8 mouse cellular contexts compared by ENCODE assay signal in genomic region chr11:35893018-35893421, GRCm38 (mm10). TPM values are rescaled to one million over a fixed set of nuclear protein-coding genes. Genes with fewer than 3 reads are reported as not detected.
DNase-seq lines count a peak whose midpoint lies in the region; ATAC-seq and TF ChIP-seq lines count a peak whose summit lies in the region.

No protein-coding gene starts in this region.

- no peaks in the 10 kb centered on the region for H3K27me3 ChIP-seq in heart, embryonic 12.5 days (replicated peaks)
- no peaks in the 10 kb centered on the region for H3K27me3 ChIP-seq in lung, embryonic 14.5 days (ENCODE audit: insufficient read depth, low read length)
- no peaks in the 10 kb centered on the region for H3K27me3 ChIP-seq in stomach, embryonic 15.5 days (replicated peaks)

- H3K4me2 ChIP-seq in heart, embryonic 12.5 days = peak overlapping the region; percentile 38
- peak overlapping the region; percentile 20; the same call in 1 of the 2 replicates for H3K4me2 ChIP-seq in lung, embryonic 14.5 days
- no peak overlapping the region for H3K4me2 ChIP-seq in stomach, embryonic 15.5 days

- TF ChIP-seq CTCF in lung, embryonic 14.5 days (IDR thresholded peaks at IDR 0.05; ENCODE audit: low read depth) = no peak

- H3K36me3 ChIP-seq in heart, embryonic 12.5 days = no peaks in the 10 kb centered on the region
- 0 out of 2 replicates have a peak, but pooled peaks cover 4% of the 10 kb centered on the region for H3K36me3 ChIP-seq in lung, embryonic 14.5 days (ENCODE audit: insufficient read depth)
- H3K36me3 ChIP-seq in stomach, embryonic 15.5 days = no peaks in the 10 kb centered on the region

- no peaks in the 10 kb centered on the region for H3K9me3 ChIP-seq in heart, embryonic 12.5 days (replicated peaks)
- no peaks in the 10 kb centered on the region for H3K9me3 ChIP-seq in lung, embryonic 14.5 days (ENCODE audit: low read depth, low read length)
- no peaks in the 10 kb centered on the region for H3K9me3 ChIP-seq in stomach, embryonic 15.5 days

- H3K9ac ChIP-seq in heart, embryonic 12.5 days = peak overlapping the region; percentile 40; the same call in 1 of the 2 replicates
- peak overlapping the region; percentile 31 for H3K9ac ChIP-seq in lung, embryonic 14.5 days
- no peak overlapping the region for H3K9ac ChIP-seq in stomach, embryonic 15.5 days

- H3K27ac ChIP-seq in heart, embryonic 12.5 days (ENCODE audit: poor library complexity, severe bottlenecking) = peak overlapping the region; percentile 50
- H3K27ac ChIP-seq in lung, embryonic 14.5 days (ENCODE audit: low read depth) = peak overlapping the region; percentile 91
- 0 out of 2 replicates have a peak overlapping the region, but pooled peaks have one; percentile 26 for H3K27ac ChIP-seq in stomach, embryonic 15.5 days

- peaks cover 26% of the 10 kb centered on the region for H3K4me1 ChIP-seq in heart, embryonic 12.5 days (replicated peaks)
- H3K4me1 ChIP-seq in lung, embryonic 14.5 days (ENCODE audit: insufficient read depth) = no peaks in the 10 kb centered on the region; the same call in 1 of the 2 replicates
- H3K4me1 ChIP-seq in stomach, embryonic 15.5 days = 0 out of 2 replicates have a peak, but pooled peaks cover 3% of the 10 kb centered on the region

- WGBS in heart, embryonic 12.5 days = 15% methylated on average over 10 of the region's 10 CpGs
- 30% methylated on average over 10 of the region's 10 CpGs for WGBS in lung, embryonic 14.5 days
- WGBS in stomach, embryonic 15.5 days = 43% methylated on average over 10 of the region's 10 CpGs

- ATAC-seq in heart, embryonic 12.5 days (ENCODE audit: insufficient number of reproducible peaks, low FRiP score) = no peak
- ATAC-seq in lung, embryonic 14.5 days (ENCODE audit: insufficient read depth) = peak; percentile 59; the same call in 1 of the 2 replicates
- no peak for ATAC-seq in stomach, embryonic 15.5 days (ENCODE audit: insufficient read depth, low FRiP score, low read depth)

- DNase-seq in cerebellum, adult 9-11 months = peak; percentile 12
- no peak for DNase-seq in cerebellum, postnatal 4 days (ENCODE audit: low spot score in 2 of 2)
- peak; percentile 36 for DNase-seq in R1 (ENCODE audit: low read depth, low spot score)
- peak; percentile 45 for DNase-seq in lung, embryonic 14.5 days
- DNase-seq in thymus, postnatal 14 days = no peak
- DNase-seq in embryo, embryonic 10.5 days (ENCODE audit: low spot score) = no peak

- H3K4me3 ChIP-seq in heart, embryonic 12.5 days = no peak overlapping the region
- H3K4me3 ChIP-seq in lung, embryonic 14.5 days (ENCODE audit: low read depth, low read length) = no peak overlapping the region
- no peak overlapping the region for H3K4me3 ChIP-seq in stomach, embryonic 15.5 days (replicated peaks)

RNA-seq across cellular contexts. Expression of gene Rars, which starts 58.7 kb away (rescaled TPM):
- polyA plus RNA-seq in heart, embryonic 12.5 days (2016; fragmentation: Nextera tagmentation; extraction: Ambion mirVana) = 68.5 and 73.8 TPM in 2 replicates
- polyA plus RNA-seq in lung, embryonic 14.5 days (2014; fragmentation: Nextera tagmentation; extraction: Ambion mirVana) = 91.0 and 95.8 TPM in 2 replicates
- 81.6 and 94.9 TPM in 2 replicates for polyA plus RNA-seq in stomach, embryonic 15.5 days (2015; fragmentation: Nextera tagmentation; extraction: Ambion mirVana)

Comparison
In these comparisons a context has a peak if more than half of its experiments do, and no peak if none do; other contexts are left out.
1. DNase-seq: peak in cerebellum, adult 9-11 months (single experiment), R1 (single experiment) and lung, embryonic 14.5 days (single experiment); none in cerebellum, postnatal 4 days (0 of 2), thymus, postnatal 14 days (single experiment) and embryo, embryonic 10.5 days (single experiment).
2. H3K27ac ChIP-seq: peak in every context shown above with its lines; median percentile 91 in lung, embryonic 14.5 days; 50 in heart, embryonic 12.5 days; 26 in stomach, embryonic 15.5 days.